Mouse (Mus musculus): ENCODE measurements around the gene Vps37b. TPM values are rescaled to one million over a fixed set of nuclear protein-coding genes. Genes with fewer than 3 reads are reported as not detected.

Gene Vps37b
- polyA plus RNA-seq, 1 experiment from 2014 or later, result 16.7 TPM

GRCm38 (mm10) chr5:124026568-124026967 lies 5.5 kb downstream of the Vps37b start:
- ATAC-seq, result no peak
- no peak overlapping the region for H3K4me3 ChIP-seq (ENCODE audit: low read depth, low read length)
- 73% methylated on average over 5 of the region's 5 CpGs for WGBS
- peak; percentile 31 for TF ChIP-seq CTCF (IDR thresholded peaks at IDR 0.05; ENCODE audit: low read depth)
- no peak overlapping the region for H3K27ac ChIP-seq (ENCODE audit: low read depth, low read length)
- H3K27me3 ChIP-seq (replicated peaks; ENCODE audit: control insufficient read depth, insufficient read depth, low read length), result no peaks in the 10 kb centered on the region
- H3K4me1 ChIP-seq (replicated peaks; ENCODE audit: control insufficient read depth, insufficient read depth, low read length), result peaks cover 5% of the 10 kb centered on the region; the same call in 1 of the 2 replicates
- no peak overlapping the region for H3K9ac ChIP-seq (ENCODE audit: low read depth, low read length)
- no peak overlapping the region for H3K4me2 ChIP-seq (replicated peaks; ENCODE audit: low read depth)
- H3K36me3 ChIP-seq (ENCODE audit: control insufficient read depth, insufficient read depth), result peaks cover 9% of the 10 kb centered on the region; the same call in 1 of the 2 replicates
- no peaks in the 10 kb centered on the region for H3K9me3 ChIP-seq (ENCODE audit: control insufficient read depth)

- H3K36me3 ChIP-seq (ENCODE audit: control insufficient read depth, insufficient read depth), result peaks cover 9% of the 10 kb centered on the region; the same call in 1 of the 2 replicates
- TF ChIP-seq CTCF (IDR thresholded peaks at IDR 0.05; ENCODE audit: low read depth), result no peak
- H3K9me3 ChIP-seq (ENCODE audit: control insufficient read depth), result no peaks in the 10 kb centered on the region
- no peaks in the 10 kb centered on the region for H3K27me3 ChIP-seq (replicated peaks; ENCODE audit: control insufficient read depth, insufficient read depth, low read length)
- no peak overlapping the region for H3K4me3 ChIP-seq (ENCODE audit: low read depth, low read length)
- no peak overlapping the region; the same call in 1 of the 2 replicates for H3K27ac ChIP-seq (ENCODE audit: low read depth, low read length)
- WGBS, result 80% methylated on average over 15 of the region's 15 CpGs
- no peak overlapping the region for H3K4me2 ChIP-seq (replicated peaks; ENCODE audit: low read depth)
- H3K4me1 ChIP-seq (replicated peaks; ENCODE audit: control insufficient read depth, insufficient read depth, low read length), result peaks cover 5% of the 10 kb centered on the region; the same call in 1 of the 2 replicates
- ATAC-seq, result no peak
- H3K9ac ChIP-seq (ENCODE audit: low read depth, low read length), result no peak overlapping the region
Observed at GRCm38 (mm10) chr5:124025587-124026441, 6.3 kb downstream of the Vps37b start.

GRCm38 (mm10) chr5:124025146-124025545 lies 6.9 kb downstream of the Vps37b start:
- no peak overlapping the region for H3K4me3 ChIP-seq (ENCODE audit: low read depth, low read length)
- H3K4me2 ChIP-seq (replicated peaks; ENCODE audit: low read depth), result no peak overlapping the region
- no peaks in the 10 kb centered on the region for H3K9me3 ChIP-seq (ENCODE audit: control insufficient read depth)
- H3K36me3 ChIP-seq (ENCODE audit: control insufficient read depth, insufficient read depth), result peaks cover 9% of the 10 kb centered on the region; the same call in 1 of the 2 replicates
- no peak overlapping the region for H3K9ac ChIP-seq (ENCODE audit: low read depth, low read length)
- H3K27me3 ChIP-seq (replicated peaks; ENCODE audit: control insufficient read depth, insufficient read depth, low read length), result no peaks in the 10 kb centered on the region
- WGBS, result 79% methylated on average over 9 of the region's 9 CpGs
- no peak for TF ChIP-seq CTCF (IDR thresholded peaks at IDR 0.05; ENCODE audit: low read depth)
- H3K27ac ChIP-seq (ENCODE audit: low read depth, low read length), result no peak overlapping the region; the same call in 1 of the 2 replicates
- no peak for ATAC-seq
- H3K4me1 ChIP-seq (replicated peaks; ENCODE audit: control insufficient read depth, insufficient read depth, low read length), result peaks cover 5% of the 10 kb centered on the region; the same call in 1 of the 2 replicates

- Histone ChIP-seq H3K36me3 (ENCODE audit: control insufficient read depth, insufficient read depth) (peaks cover 9% of the 10 kb centered on the region; the same call in 1 of the 2 replicates), H3K9ac (ENCODE audit: low read depth, low read length) (no peak overlapping the region), H3K4me3 (ENCODE audit: low read depth, low read length) (no peak overlapping the region), H3K27ac (ENCODE audit: low read depth, low read length) (no peak overlapping the region), H3K9me3 (ENCODE audit: control insufficient read depth) (no peaks in the 10 kb centered on the region), H3K4me1 (replicated peaks; ENCODE audit: control insufficient read depth, insufficient read depth, low read length) (peaks cover 5% of the 10 kb centered on the region; the same call in 1 of the 2 replicates), H3K27me3 (replicated peaks; ENCODE audit: control insufficient read depth, insufficient read depth, low read length) (no peaks in the 10 kb centered on the region), H3K4me2 (replicated peaks; ENCODE audit: low read depth) (no peak overlapping the region)
- WGBS, result 84% methylated on average over 6 of the region's 6 CpGs
- no peak for ATAC-seq
- no peak for TF ChIP-seq CTCF (IDR thresholded peaks at IDR 0.05; ENCODE audit: low read depth)
Observed at GRCm38 (mm10) chr5:124024677-124025076, 7.4 kb downstream of the Vps37b start.

GRCm38 (mm10) chr5:124022365-124022764 lies 9.7 kb downstream of the Vps37b start:
- Histone ChIP-seq H3K4me1 (replicated peaks; ENCODE audit: control insufficient read depth, insufficient read depth, low read length) (no peaks in the 10 kb centered on the region), H3K27ac (ENCODE audit: low read depth, low read length) (no peak overlapping the region), H3K4me3 (ENCODE audit: low read depth, low read length) (no peak overlapping the region), H3K9me3 (ENCODE audit: control insufficient read depth) (no peaks in the 10 kb centered on the region), H3K27me3 (replicated peaks; ENCODE audit: control insufficient read depth, insufficient read depth, low read length) (no peaks in the 10 kb centered on the region), H3K36me3 (ENCODE audit: control insufficient read depth, insufficient read depth) (peaks cover 9% of the 10 kb centered on the region; the same call in 1 of the 2 replicates), H3K9ac (ENCODE audit: low read depth, low read length) (no peak overlapping the region), H3K4me2 (replicated peaks; ENCODE audit: low read depth) (no peak overlapping the region)
- 77% methylated on average over 7 of the region's 7 CpGs for WGBS
- no peak for TF ChIP-seq CTCF (IDR thresholded peaks at IDR 0.05; ENCODE audit: low read depth)
- no peak for ATAC-seq

- Histone ChIP-seq H3K27ac (ENCODE audit: low read depth, low read length) (no peak overlapping the region), H3K4me2 (replicated peaks; ENCODE audit: low read depth) (no peak overlapping the region), H3K36me3 (ENCODE audit: control insufficient read depth, insufficient read depth) (peaks cover 9% of the 10 kb centered on the region; the same call in 1 of the 2 replicates), H3K27me3 (replicated peaks; ENCODE audit: control insufficient read depth, insufficient read depth, low read length) (no peaks in the 10 kb centered on the region), H3K4me3 (ENCODE audit: low read depth, low read length) (no peak overlapping the region), H3K4me1 (replicated peaks; ENCODE audit: control insufficient read depth, insufficient read depth, low read length) (no peaks in the 10 kb centered on the region), H3K9ac (ENCODE audit: low read depth, low read length) (no peak overlapping the region), H3K9me3 (ENCODE audit: control insufficient read depth) (no peaks in the 10 kb centered on the region)
- no peak for ATAC-seq
- no peak for TF ChIP-seq CTCF (IDR thresholded peaks at IDR 0.05; ENCODE audit: low read depth)
- 90% methylated on average over 11 of the region's 11 CpGs for WGBS
Observed at GRCm38 (mm10) chr5:124021701-124022100, 10.4 kb downstream of the Vps37b start.
